Comparison of ENCODE assay signal across 8 mouse cellular contexts in genomic region chr19:14595390-14595997, GRCm38 (mm10). TPM values are rescaled to one million over a fixed set of nuclear protein-coding genes. Genes with fewer than 3 reads are reported as not detected.
A peak's percentile ranks its signal among the peaks of the same experiment; 100 is the strongest.
DNase-seq lines count a peak whose midpoint lies in the region; ATAC-seq lines count a peak whose summit lies in the region.

No protein-coding gene starts in this region.

- no peaks in the 10 kb centered on the region for H3K9me3 ChIP-seq in heart, embryonic 10.5 days
- no peaks in the 10 kb centered on the region for H3K9me3 ChIP-seq in forebrain, embryonic 14.5 days (replicated peaks; ENCODE audit: control insufficient read depth, low read length)
- no peaks in the 10 kb centered on the region for H3K9me3 ChIP-seq in liver, embryonic 16.5 days (replicated peaks; ENCODE audit: control insufficient read depth, low read length)

- 14% methylated on average over 11 of the region's 11 CpGs for whole genome bisulfite sequencing in heart, embryonic 10.5 days
- 2% methylated on average over 11 of the region's 11 CpGs for WGBS in forebrain, embryonic 14.5 days
- WGBS in liver, embryonic 16.5 days (ENCODE audit: insufficient replicate concordance) = 39% methylated on average over 11 of the region's 11 CpGs

- peak overlapping the region; percentile 59 for H3K9ac ChIP-seq in forebrain, embryonic 14.5 days (ENCODE audit: low read length)
- H3K9ac ChIP-seq in liver, embryonic 16.5 days (ENCODE audit: low read depth, low read length) = no peak overlapping the region

- no peak overlapping the region for H3K27ac ChIP-seq in heart, embryonic 10.5 days
- H3K27ac ChIP-seq in forebrain, embryonic 14.5 days (ENCODE audit: low read depth, low read length) = no peak overlapping the region
- no peak overlapping the region for H3K27ac ChIP-seq in liver, embryonic 16.5 days (ENCODE audit: low read length)

- peaks cover 12% of the 10 kb centered on the region; the same call in 1 of the 2 replicates for H3K4me1 ChIP-seq in heart, embryonic 10.5 days
- peaks cover 24% of the 10 kb centered on the region for H3K4me1 ChIP-seq in forebrain, embryonic 14.5 days (ENCODE audit: control insufficient read depth, insufficient read depth, low read length)
- peaks cover 20% of the 10 kb centered on the region for H3K4me1 ChIP-seq in liver, embryonic 16.5 days (ENCODE audit: control insufficient read depth, low read depth, low read length)

- H3K4me3 ChIP-seq in heart, embryonic 10.5 days = peak overlapping the region; percentile 89
- H3K4me3 ChIP-seq in forebrain, embryonic 14.5 days (ENCODE audit: low read depth, low read length) = peak overlapping the region; percentile 88
- H3K4me3 ChIP-seq in liver, embryonic 16.5 days (ENCODE audit: low read depth, low read length) = peak overlapping the region; percentile 7; the same call in 1 of the 2 replicates

- DNase-seq in heart, embryonic 10.5 days (ENCODE audit: low spot score) = no peak
- DNase-seq in heart, postnatal 36 days = no peak
- peak; percentile 33 for DNase-seq in ES-CJ7 (ENCODE audit: low read depth, low spot score)
- peak; percentile 59 for DNase-seq in forebrain, embryonic 14.5 days (ENCODE audit: low spot score)
- no peak for DNase-seq in frontal cortex, postnatal 25 days (ENCODE audit: low spot score in 2 of 2)
- DNase-seq in urinary bladder, postnatal 36 days (ENCODE audit: low spot score in 2 of 2) = no peak
- no peak for DNase-seq in ovary, postnatal 14 days (ENCODE audit: low spot score)

- intact Hi-C loops in heart, postnatal 36 days (cut with DNase I) = loop anchor here (5.0 to 10.0 kb wide), 3 partner anchors 88 to 371 kb away; no protein-coding TSS in a partner anchor

- H3K4me2 ChIP-seq in forebrain, embryonic 14.5 days (ENCODE audit: low read length) = peak overlapping the region; percentile 59
- H3K4me2 ChIP-seq in liver, embryonic 16.5 days (ENCODE audit: low read depth, low read length) = peak overlapping the region; percentile 70

- no peaks in the 10 kb centered on the region for H3K36me3 ChIP-seq in heart, embryonic 10.5 days
- no peaks in the 10 kb centered on the region for H3K36me3 ChIP-seq in forebrain, embryonic 14.5 days (ENCODE audit: control insufficient read depth, insufficient read depth, low read length)
- peaks cover 6% of the 10 kb centered on the region for H3K36me3 ChIP-seq in liver, embryonic 16.5 days (ENCODE audit: control insufficient read depth, insufficient read depth)

- ATAC-seq in forebrain, embryonic 14.5 days = no peak
- ATAC-seq in liver, embryonic 16.5 days (ENCODE audit: low read depth) = no peak

- 0 out of 2 replicates have a peak, but pooled peaks cover 1% of the 10 kb centered on the region for H3K27me3 ChIP-seq in heart, embryonic 10.5 days (ENCODE audit: insufficient read depth, poor library complexity, severe bottlenecking)
- H3K27me3 ChIP-seq in forebrain, embryonic 14.5 days (replicated peaks; ENCODE audit: control insufficient read depth, insufficient read depth, low read length) = no peaks in the 10 kb centered on the region
- no peaks in the 10 kb centered on the region for H3K27me3 ChIP-seq in liver, embryonic 16.5 days (ENCODE audit: control insufficient read depth, insufficient read depth, low read depth, low read length)

RNA-seq across cellular contexts. Expression of gene Tle4, which starts 2.4 kb away (rescaled TPM):
- 7.6 and 10.6 TPM in 2 replicates for polyA plus RNA-seq in heart, embryonic 10.5 days (2016; fragmentation: Nextera tagmentation; extraction: Ambion mirVana)
- 10 to 100 TPM in 1 of 2 experiments, 1 to 10 TPM in 1; 8.8 to 10.5 TPM for total RNA-seq in heart, postnatal 36 days (2021)
- polyA plus RNA-seq in forebrain, embryonic 14.5 days (2014; fragmentation: Nextera tagmentation; extraction: Ambion mirVana) = 28.9 and 30.3 TPM in 2 replicates
- polyA plus RNA-seq in liver, embryonic 16.5 days (2015; fragmentation: Nextera tagmentation; extraction: Ambion mirVana) = 2.9 and 3.1 TPM in 2 replicates

Comparison
In these comparisons a context has a peak if more than half of its experiments do, and no peak if none do; other contexts are left out.
1. DNase-seq: peak in ES-CJ7 (single experiment) and forebrain, embryonic 14.5 days (single experiment); none in heart, embryonic 10.5 days (single experiment), heart, postnatal 36 days (0 of 2), frontal cortex, postnatal 25 days (0 of 2), urinary bladder, postnatal 36 days (0 of 2) and ovary, postnatal 14 days (single experiment).
2. H3K4me3 ChIP-seq: peak in every context shown above with its lines; median percentile 89 in heart, embryonic 10.5 days; 88 in forebrain, embryonic 14.5 days; 7 in liver, embryonic 16.5 days.